Mouse (Mus musculus) neural tube, embryonic 14.5 days (tissue): ENCODE results near the gene Olfr1212. TPM values are rescaled to one million over a fixed set of nuclear protein-coding genes. Genes with fewer than 3 reads are reported as not detected.

Experiments used
- ATAC-seq: fragments of 200-750 bp; cut with Nextera tagmentation; 2 replicates; pipeline ENCODE4 v1.8.0; 2017; ENCODE audit warnings: low read depth, mild to moderate bottlenecking, moderate TSS enrichment, moderate library complexity
- H3K27ac ChIP-seq: fragments of 300-500 bp; sonication (generic); 2 replicates; pipeline ENCODE4 v1.5.1; 2014; ENCODE audit warnings: low read depth, mild to moderate bottlenecking, control low read depth, low read length, moderate library complexity, mixed read lengths
- H3K27me3 ChIP-seq: fragments of 300-500 bp; sonication (generic); 2 replicates; pipeline ENCODE4 v1.6.1; 2014; ENCODE audit warnings: low read length; ENCODE audit not compliant: control insufficient read depth, insufficient read depth
- H3K36me3 ChIP-seq: fragments of 300-500 bp; sonication (generic); 2 replicates; pipeline ENCODE4 v1.6.1; 2014; ENCODE audit warnings: low read length, mixed read lengths; ENCODE audit not compliant: control insufficient read depth, insufficient read depth
- H3K4me1 ChIP-seq: fragments of 300-500 bp; sonication (generic); 2 replicates; pipeline ENCODE4 v1.6.1; 2014; ENCODE audit warnings: low read length; ENCODE audit not compliant: control insufficient read depth, insufficient read depth
- H3K4me2 ChIP-seq: fragments of 300-500 bp; sonication (generic); 2 replicates; pipeline ENCODE4 v1.6.1; 2014; ENCODE audit warnings: mild to moderate bottlenecking, low read depth, low read length, control low read depth
- H3K4me3 ChIP-seq: fragments of 300-500 bp; sonication (generic); 2 replicates; pipeline ENCODE4 v1.5.1; 2014; ENCODE audit warnings: low read depth, low read length, control low read depth, mixed read lengths
- H3K9ac ChIP-seq: fragments of 300-500 bp; sonication (generic); replicated peaks from 2 replicates; pipeline ENCODE4 v1.6.1; 2014; ENCODE audit warnings: low read depth, mild to moderate bottlenecking, control low read depth, low read length, mixed read lengths
- H3K9me3 ChIP-seq: fragments of 300-500 bp; sonication (generic); 2 replicates; pipeline ENCODE4 v1.6.1; 2016; ENCODE audit warnings: low read length; ENCODE audit not compliant: control insufficient read depth
- WGBS: fragments of 180-500 bp; shearing (Covaris S2); extraction: QIAGEN DNeasy Blood & Tissue Kit; methylation state at CpG from one replicate; pipeline ENCODE4 v1.1.7; 2014; 5-methylcytosine and 5-hydroxymethylcytosine counted together
- polyA plus RNA-seq: library from polyadenylated mRNA; unstranded; fragments of >200 nt; fragmentation: Nextera tagmentation; extraction: Ambion mirVana; gene quantifications from 2 replicates; pipeline ENCODE4 v1.2.1, GENCODE M21; 2014

Gene Olfr1212
- not detected in 2 replicates for polyA plus RNA-seq

GRCm38 (mm10) chr2:88953669-88954068 is at the start of gene Olfr1212:
Olfr1212 (plus strand) TSS chr2:88953969.
- Histone ChIP-seq H3K4me1 (no peaks in the 10 kb centered on the region), H3K27me3 (no peaks in the 10 kb centered on the region), H3K4me2 (no peak within 1 kb of the TSS), H3K4me3 (no peak within 1 kb of the TSS), H3K36me3 (no peaks in the 10 kb centered on the region), H3K9me3 (no peaks in the 10 kb centered on the region), H3K27ac (no peak within 1 kb of the TSS), H3K9ac (no peak within 1 kb of the TSS)
- ATAC-seq = no peak

- H3K27me3 ChIP-seq = no peaks in the 10 kb centered on the region
Measured at GRCm38 (mm10) chr2:88915057-88915456, 38.7 kb upstream of the Olfr1212 start, which contains the start of gene Olfr1209. Olfr1209 (minus strand) TSS chr2:88915157.

DNA sequence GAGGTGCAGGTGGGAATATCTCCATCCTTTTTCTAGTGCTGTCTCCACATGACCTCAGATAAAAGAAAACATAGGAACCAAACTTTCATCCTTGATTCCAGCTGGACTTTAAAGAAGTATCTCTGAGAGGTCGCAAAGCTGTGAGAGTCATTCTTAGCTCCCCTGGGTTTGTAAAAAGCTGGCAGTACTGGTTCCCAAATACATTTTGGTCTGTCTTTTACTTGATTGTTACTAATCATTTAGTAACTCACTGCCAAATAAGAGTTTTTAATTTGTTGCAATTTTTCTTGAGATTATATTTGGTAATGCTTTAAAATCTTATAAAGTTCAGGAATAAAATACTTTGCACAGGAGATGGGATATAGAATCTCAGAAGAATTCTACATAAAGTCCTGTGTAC is 15.8 kb upstream of the Olfr1212 start, which contains the start of gene Olfr1211:
TSS of gene Olfr1211 (minus strand) at position 101 of the 400 bp plus-strand sequence.
- 86% methylated on average over 1 of the region's 1 CpGs for WGBS
- no peak within 1 kb of the TSS for H3K9ac ChIP-seq
- no peak for ATAC-seq
- no peaks in the 10 kb centered on the region for H3K36me3 ChIP-seq
- no peak within 1 kb of the TSS for H3K27ac ChIP-seq
- no peaks in the 10 kb centered on the region for H3K4me1 ChIP-seq
- H3K4me2 ChIP-seq = no peak within 1 kb of the TSS
- H3K27me3 ChIP-seq = no peaks in the 10 kb centered on the region
- H3K9me3 ChIP-seq = no peaks in the 10 kb centered on the region
- no peak within 1 kb of the TSS for H3K4me3 ChIP-seq

More at GRCm38 (mm10) chr2:88915057-88915456, 38.7 kb upstream of the Olfr1212 start, which contains the start of gene Olfr1209:
- no peak within 1 kb of the TSS for H3K9ac ChIP-seq
- no peaks in the 10 kb centered on the region for H3K9me3 ChIP-seq
- H3K4me2 ChIP-seq = no peak within 1 kb of the TSS
- no peak within 1 kb of the TSS for H3K4me3 ChIP-seq
- H3K27ac ChIP-seq = no peak within 1 kb of the TSS
- no peaks in the 10 kb centered on the region for H3K4me1 ChIP-seq
- WGBS = 96% methylated on average over 3 of the region's 3 CpGs
- H3K36me3 ChIP-seq = no peaks in the 10 kb centered on the region
- no peak for ATAC-seq

GRCm38 (mm10) chr2:88980181-88980580 is 26.4 kb downstream of the Olfr1212 start, which contains the start of gene Gm13762:
Gm13762 (minus strand) TSS chr2:88980281.
- Histone ChIP-seq H3K36me3 (no peaks in the 10 kb centered on the region), H3K4me2 (no peak within 1 kb of the TSS), H3K4me3 (no peak within 1 kb of the TSS), H3K27me3 (no peaks in the 10 kb centered on the region), H3K9ac (no peak within 1 kb of the TSS), H3K9me3 (no peaks in the 10 kb centered on the region), H3K27ac (no peak within 1 kb of the TSS), H3K4me1 (no peaks in the 10 kb centered on the region)
- no peak for ATAC-seq
- WGBS = 78% methylated on average over 1 of the region's 1 CpGs

DNA sequence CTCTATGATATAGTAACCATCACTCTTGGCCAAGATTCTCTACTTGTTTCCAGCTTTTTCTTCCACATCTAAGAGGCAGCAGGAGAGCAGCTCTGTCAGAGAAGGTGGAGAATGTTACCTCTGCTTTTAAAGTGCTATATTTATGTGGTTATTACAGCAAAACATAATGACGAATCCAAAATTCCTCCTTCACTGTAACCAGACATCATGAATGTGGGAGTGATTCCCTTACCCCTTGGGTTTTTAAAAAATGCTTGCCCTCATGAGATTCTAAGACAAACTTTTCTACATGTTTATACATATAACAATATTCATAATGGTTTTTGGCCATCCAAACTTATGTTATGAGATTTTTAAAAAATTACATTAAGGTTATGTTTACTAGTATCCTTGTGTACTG is 38.8 kb downstream of the Olfr1212 start, which contains the start of gene Olfr1214:
TSS of gene Olfr1214 (minus strand) at position 101 of the 400 bp plus-strand sequence.
- WGBS = 88% methylated on average over 1 of the region's 1 CpGs
- Histone ChIP-seq H3K4me3 (no peak within 1 kb of the TSS), H3K9me3 (no peaks in the 10 kb centered on the region), H3K9ac (no peak within 1 kb of the TSS), H3K36me3 (no peaks in the 10 kb centered on the region), H3K4me2 (no peak within 1 kb of the TSS), H3K27me3 (no peaks in the 10 kb centered on the region), H3K4me1 (no peaks in the 10 kb centered on the region), H3K27ac (no peak within 1 kb of the TSS)
- no peak for ATAC-seq

GRCm38 (mm10) chr2:89006873-89007272 is 53.1 kb downstream of the Olfr1212 start, which contains the start of gene Olfr1215:
Olfr1215 (minus strand) TSS chr2:89006973.
- H3K4me2 ChIP-seq = no peak within 1 kb of the TSS
- 80% methylated on average over 2 of the region's 2 CpGs for WGBS
- no peaks in the 10 kb centered on the region for H3K4me1 ChIP-seq
- H3K27ac ChIP-seq = no peak within 1 kb of the TSS
- H3K9me3 ChIP-seq = no peaks in the 10 kb centered on the region
- H3K27me3 ChIP-seq = no peaks in the 10 kb centered on the region
- no peaks in the 10 kb centered on the region for H3K36me3 ChIP-seq
- ATAC-seq = no peak
- no peak within 1 kb of the TSS for H3K9ac ChIP-seq
- no peak within 1 kb of the TSS for H3K4me3 ChIP-seq

Other genes starting within 250 kb of the Olfr1212 start
- gene Olfr1196, start 249.4 kb upstream of the Olfr1212 start, polyA plus RNA-seq = not detected in 2 replicates
- gene Olfr1197, start 221.6 kb upstream of the Olfr1212 start, polyA plus RNA-seq = not detected in 2 replicates
- not detected in 2 replicates for gene Olfr1198, start 202.6 kb upstream of the Olfr1212 start, polyA plus RNA-seq
- gene Olfr1199, start 193.5 kb upstream of the Olfr1212 start, polyA plus RNA-seq = not detected in 2 replicates
- gene Olfr1200, start 183.5 kb upstream of the Olfr1212 start, polyA plus RNA-seq = not detected in 2 replicates
- gene Olfr1201, start 160.9 kb upstream of the Olfr1212 start, polyA plus RNA-seq = not detected in 2 replicates
- gene Olfr1202, start 139.5 kb upstream of the Olfr1212 start, polyA plus RNA-seq = 0.05 TPM in 1 of 2 replicates, not detected in the other
- gene Olfr1205, start 124.2 kb upstream of the Olfr1212 start, polyA plus RNA-seq = not detected in 2 replicates
- gene Olfr1204, start 104.7 kb upstream of the Olfr1212 start, polyA plus RNA-seq = not detected in 2 replicates
- gene Olfr1206, start 90.7 kb upstream of the Olfr1212 start, polyA plus RNA-seq = not detected in 2 replicates
- not detected in 2 replicates for gene Olfr1208, start 51.7 kb upstream of the Olfr1212 start, polyA plus RNA-seq
- gene Olfr1209, start 38.8 kb upstream of the Olfr1212 start, polyA plus RNA-seq = not detected in 2 replicates
- not detected in 2 replicates for gene Olfr1211, start 15.9 kb upstream of the Olfr1212 start, polyA plus RNA-seq
- gene Gm13762, start 26.3 kb downstream of the Olfr1212 start, polyA plus RNA-seq = not detected in 2 replicates
- not detected in 2 replicates for gene Olfr1214, start 38.7 kb downstream of the Olfr1212 start, polyA plus RNA-seq
- gene Olfr1215, start 53.0 kb downstream of the Olfr1212 start, polyA plus RNA-seq = not detected in 2 replicates
- not detected in 2 replicates for gene Olfr1216, start 64.4 kb downstream of the Olfr1212 start, polyA plus RNA-seq
- not detected in 2 replicates for gene Olfr1217, start 78.1 kb downstream of the Olfr1212 start, polyA plus RNA-seq
- gene Olfr1218, start 107.2 kb downstream of the Olfr1212 start, polyA plus RNA-seq = not detected in 2 replicates
- not detected in 2 replicates for gene Olfr1219, start 129.5 kb downstream of the Olfr1212 start, polyA plus RNA-seq
- not detected in 2 replicates for gene Olfr1220, start 152.9 kb downstream of the Olfr1212 start, polyA plus RNA-seq
- not detected in 2 replicates for gene Olfr1221, start 163.3 kb downstream of the Olfr1212 start, polyA plus RNA-seq
- not detected in 2 replicates for gene Olfr1222, start 179.1 kb downstream of the Olfr1212 start, polyA plus RNA-seq
- not detected in 2 replicates for gene Olfr1223, start 197.6 kb downstream of the Olfr1212 start, polyA plus RNA-seq
- not detected in 2 replicates for gene Olfr1224-ps1, start 210.1 kb downstream of the Olfr1212 start, polyA plus RNA-seq
- not detected in 2 replicates for gene Olfr1225, start 220.7 kb downstream of the Olfr1212 start, polyA plus RNA-seq
- gene Olfr1226, start 246.1 kb downstream of the Olfr1212 start, polyA plus RNA-seq = not detected in 2 replicates